Mouse (Mus musculus): ENCODE measurements around the gene Bnip1.

Bnip1 gene

DNA sequence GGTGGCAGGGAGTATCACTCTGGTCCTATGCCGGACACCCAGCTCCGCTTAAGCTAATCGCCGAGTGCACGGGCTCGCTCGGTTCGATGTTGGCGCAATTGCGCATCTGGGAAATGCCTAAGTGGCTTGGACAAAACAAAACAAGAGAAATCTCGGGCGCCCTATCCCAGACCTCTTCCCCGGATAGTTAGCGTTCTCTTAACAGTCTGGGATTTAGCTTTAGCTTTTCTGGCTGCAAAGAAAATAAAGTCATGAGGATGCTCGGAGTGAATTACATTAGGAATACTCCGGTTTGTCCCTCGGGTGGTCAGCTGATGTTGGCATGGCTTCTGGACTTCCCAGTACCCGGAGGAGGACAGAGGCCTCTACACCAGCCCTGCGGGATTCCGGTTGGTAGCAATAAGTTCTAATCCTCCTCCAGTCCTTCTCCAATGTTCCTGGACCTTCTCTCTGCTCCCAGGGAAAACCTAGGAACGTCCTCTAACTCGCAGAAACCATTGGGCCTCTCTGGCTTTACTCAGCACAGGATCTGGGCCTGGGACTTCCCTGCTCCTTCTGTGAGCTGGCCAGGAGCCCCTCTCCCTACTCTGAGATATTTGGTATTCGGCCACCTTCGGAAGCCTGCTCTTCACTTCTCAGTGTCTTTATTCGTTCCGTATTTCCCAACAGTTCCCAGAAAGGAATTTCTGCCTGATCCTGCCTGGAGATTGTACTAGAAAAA lies 59.0 kb downstream of the Bnip1 start:
- no peak for DNase-seq (ENCODE audit: low read depth in 1 of 2, low spot score in 2 of 2)

DNA sequence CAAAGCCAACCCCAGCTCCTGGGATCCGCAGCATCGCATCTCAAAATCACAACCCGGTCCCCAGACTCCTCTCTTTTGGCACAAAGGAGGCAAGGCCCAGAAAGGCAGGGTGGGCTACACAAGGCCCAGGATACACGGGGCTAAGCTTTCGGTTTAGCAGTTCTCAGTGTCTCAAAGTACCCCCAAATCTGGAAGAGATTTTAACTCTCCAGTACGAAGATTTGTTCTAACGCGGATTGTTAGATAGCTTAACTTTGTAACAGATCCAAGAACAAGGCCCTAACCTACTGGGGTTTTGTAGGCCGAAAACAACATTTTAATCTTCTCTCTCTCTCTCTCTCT lies 59.5 kb downstream of the Bnip1 start:
- no peak for DNase-seq (ENCODE audit: low read depth in 1 of 2, low spot score in 2 of 2)

DNA sequence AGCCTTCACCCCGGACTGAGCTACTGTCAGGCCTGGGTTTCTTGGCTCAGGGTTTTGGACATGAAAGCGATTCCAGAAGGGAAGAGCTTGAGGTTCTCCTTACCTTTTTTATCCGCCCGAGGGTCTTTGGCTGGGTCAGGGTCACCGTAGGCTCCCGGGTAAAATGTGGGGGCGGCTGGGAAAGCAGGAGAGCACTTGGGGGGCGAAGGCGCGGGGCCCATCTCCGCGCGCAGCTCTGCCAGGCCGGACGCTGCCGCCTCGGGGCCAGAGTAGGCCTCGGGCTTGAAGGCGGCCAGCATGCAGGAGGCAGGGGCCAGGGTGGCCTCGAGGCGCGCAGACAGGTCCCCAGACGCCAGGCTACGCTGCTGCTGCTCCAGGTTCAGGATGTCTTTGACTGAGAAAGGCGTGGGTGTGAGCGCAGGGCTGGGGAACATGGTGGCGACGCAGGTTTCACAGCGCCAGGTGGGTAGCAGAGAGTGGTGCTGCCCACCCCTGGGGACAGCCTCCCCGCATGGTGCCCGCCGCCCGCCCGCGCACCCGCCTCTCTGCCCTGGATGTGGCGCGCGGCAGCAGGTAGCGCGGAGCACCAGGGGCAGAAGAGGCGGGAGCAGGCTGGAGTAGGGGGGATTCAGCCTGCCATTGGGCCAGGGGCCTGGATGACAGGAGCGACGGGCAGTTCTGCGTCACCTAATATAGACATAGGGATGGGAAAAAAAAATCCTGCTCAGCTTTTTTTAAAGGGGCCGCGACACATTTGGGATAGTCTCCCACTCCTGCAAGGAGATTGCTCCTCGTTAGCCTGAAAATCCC lies 60.3 kb downstream of the Bnip1 start:
- no peak for DNase-seq (ENCODE audit: low read depth in 1 of 2, low spot score in 2 of 2)

DNA sequence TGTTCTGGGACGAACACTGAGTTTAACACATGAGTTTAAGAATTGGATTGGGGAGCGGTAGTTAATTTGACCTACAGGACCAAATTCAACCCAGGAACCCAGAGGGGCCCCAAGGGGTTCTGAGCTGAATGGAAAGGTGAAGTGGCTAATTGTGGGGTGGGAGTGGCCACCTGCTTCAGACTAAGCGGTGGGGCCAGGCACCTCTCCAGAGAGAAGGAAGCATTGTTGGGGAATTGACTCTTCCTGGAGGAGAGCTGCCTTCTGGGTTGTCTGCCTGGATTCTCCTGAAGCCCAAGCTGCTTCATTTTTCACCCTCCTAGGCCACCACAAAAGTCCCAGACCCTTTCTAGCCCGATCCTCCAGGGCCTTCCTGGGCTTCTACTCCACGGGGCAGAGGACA lies 61.1 kb downstream of the Bnip1 start:
- no peak for DNase-seq (ENCODE audit: low read depth in 1 of 2, low spot score in 2 of 2)

Data from monocyte, adult 2 months (primary cell).